In genomic region chr6:98015066-98015465, GRCm38 (mm10) we compare ENCODE assay signal across 24 mouse cellular contexts.
DNase-seq lines count a peak whose midpoint lies in the region; ATAC-seq lines count a peak whose summit lies in the region.
"Had no signal": no experiment of that assay in that cellular context is flagged by ENCODE, and none has a peak within 500 bp of the region (broad histone marks: within the 10 kb centered on the region; RNA-seq: fewer than 3 reads in every experiment).

No protein-coding gene starts in this region.

- H3K36me3 ChIP-seq in forebrain, embryonic 16.5 days (ENCODE audit: control insufficient read depth, insufficient read depth) = no peaks in the 10 kb centered on the region
- no peaks in the 10 kb centered on the region; the same call in 1 of the 2 replicates for H3K36me3 ChIP-seq in forebrain, embryonic 10.5 days (replicated peaks)
- no peaks in the 10 kb centered on the region for H3K36me3 ChIP-seq in kidney, embryonic 16.5 days (ENCODE audit: insufficient read depth, low read length)
- H3K36me3 ChIP-seq in midbrain, embryonic 10.5 days = no peaks in the 10 kb centered on the region
- H3K36me3 ChIP-seq: G1E had no signal

- no peak overlapping the region for H3K4me3 ChIP-seq in forebrain, embryonic 16.5 days (replicated peaks; ENCODE audit: low read length)
- no peak overlapping the region for H3K4me3 ChIP-seq in forebrain, embryonic 10.5 days
- H3K4me3 ChIP-seq in kidney, embryonic 16.5 days (ENCODE audit: low read length) = no peak overlapping the region
- H3K4me3 ChIP-seq in midbrain, embryonic 10.5 days = no peak overlapping the region
- H3K4me3 ChIP-seq: heart, adult 2 months; heart, embryonic 10.5 days; heart, embryonic 13.5 days had no signal

- H3K4me2 ChIP-seq in forebrain, embryonic 16.5 days (ENCODE audit: low read length) = no peak overlapping the region
- no peak overlapping the region for H3K4me2 ChIP-seq in kidney, embryonic 16.5 days (replicated peaks; ENCODE audit: low read depth, low read length)
- H3K4me2 ChIP-seq: heart, embryonic 13.5 days; hindbrain, embryonic 14.5 days had no signal

- H3K9me3 ChIP-seq in forebrain, embryonic 16.5 days (ENCODE audit: control insufficient read depth, low read length) = no peaks in the 10 kb centered on the region
- no peaks in the 10 kb centered on the region for H3K9me3 ChIP-seq in forebrain, embryonic 10.5 days
- H3K9me3 ChIP-seq in kidney, embryonic 16.5 days (ENCODE audit: low read length) = no peaks in the 10 kb centered on the region
- no peaks in the 10 kb centered on the region for H3K9me3 ChIP-seq in midbrain, embryonic 10.5 days (replicated peaks)
- H3K9me3 ChIP-seq: heart, embryonic 10.5 days; heart, embryonic 13.5 days had no signal

- no peak overlapping the region for H3K27ac ChIP-seq in forebrain, embryonic 16.5 days (ENCODE audit: low read length)
- no peak overlapping the region for H3K27ac ChIP-seq in forebrain, embryonic 10.5 days
- H3K27ac ChIP-seq in kidney, embryonic 16.5 days (ENCODE audit: low read length) = no peak overlapping the region
- H3K27ac ChIP-seq in midbrain, embryonic 10.5 days (replicated peaks) = no peak overlapping the region
- H3K27ac ChIP-seq: heart, adult 2 months; heart, embryonic 10.5 days; heart, embryonic 13.5 days; hindbrain, embryonic 14.5 days; hindbrain, postnatal 0 days had no signal

- no peak overlapping the region for H3K9ac ChIP-seq in forebrain, embryonic 16.5 days (replicated peaks; ENCODE audit: low read depth, low read length)
- no peak overlapping the region for H3K9ac ChIP-seq in kidney, embryonic 16.5 days (replicated peaks; ENCODE audit: low read length)
- H3K9ac ChIP-seq: heart, embryonic 13.5 days; hindbrain, embryonic 14.5 days had no signal

- WGBS in forebrain, embryonic 16.5 days = 67% methylated on average over 5 of the region's 5 CpGs
- WGBS in forebrain, embryonic 10.5 days = 92% methylated on average over 5 of the region's 5 CpGs
- WGBS in kidney, embryonic 16.5 days = 66% methylated on average over 5 of the region's 5 CpGs
- 83% methylated on average over 5 of the region's 5 CpGs for WGBS in midbrain, embryonic 10.5 days

- ATAC-seq in forebrain, embryonic 16.5 days = 0 out of 2 replicates have a peak, but pooled peaks have one; percentile 28
- ATAC-seq in kidney, embryonic 16.5 days (ENCODE audit: low FRiP score, low TSS enrichment) = peak; percentile 35; the same call in 1 of the 2 replicates
- ATAC-seq: forebrain, embryonic 14.5 days; hindbrain, postnatal 0 days had no signal

- DNase-seq in forebrain, embryonic 10.5 days (ENCODE audit: extremely low spot score, low spot score) = no peak
- no peak for DNase-seq in kidney, adult 11 months
- peak; percentile 28 for DNase-seq in brain, adult 2 months (ENCODE audit: low read depth, low spot score)
- DNase-seq in midbrain, embryonic 10.5 days (ENCODE audit: low spot score) = no peak
- DNase-seq in heart, adult 18-20 months = no peak
- DNase-seq: adrenal gland, adult 2 months; adrenal gland, postnatal 14 days; B cell, adult 2 months; cerebellum, adult 18-20 months; cerebellum, adult 9-10 months; cerebellum, postnatal 14 days; gastrocnemius, postnatal 25 days; heart, adult 2 months; heart, postnatal 14 days; heart, postnatal 4 days had no signal

- no peaks in the 10 kb centered on the region for H3K27me3 ChIP-seq in forebrain, embryonic 16.5 days (replicated peaks; ENCODE audit: control insufficient read depth, insufficient read depth, low read length)
- no peaks in the 10 kb centered on the region for H3K27me3 ChIP-seq in forebrain, embryonic 10.5 days (ENCODE audit: poor library complexity, severe bottlenecking)
- no peaks in the 10 kb centered on the region for H3K27me3 ChIP-seq in kidney, embryonic 16.5 days (ENCODE audit: insufficient read depth, low read length)
- no peaks in the 10 kb centered on the region for H3K27me3 ChIP-seq in midbrain, embryonic 10.5 days (ENCODE audit: low read depth, poor library complexity, severe bottlenecking)
- H3K27me3 ChIP-seq: CH12.LX; heart, embryonic 13.5 days had no signal

- no peaks in the 10 kb centered on the region for H3K4me1 ChIP-seq in forebrain, embryonic 16.5 days (replicated peaks; ENCODE audit: control insufficient read depth, insufficient read depth, low read length)
- peaks cover 6% of the 10 kb centered on the region; the same call in 1 of the 2 replicates for H3K4me1 ChIP-seq in forebrain, embryonic 10.5 days
- no peaks in the 10 kb centered on the region for H3K4me1 ChIP-seq in kidney, embryonic 16.5 days (ENCODE audit: insufficient read depth, low read length)
- peaks cover 4% of the 10 kb centered on the region; the same call in 1 of the 2 replicates for H3K4me1 ChIP-seq in midbrain, embryonic 10.5 days
- H3K4me1 ChIP-seq: heart, embryonic 10.5 days had no signal
